Mouse (Mus musculus) layer of hippocampus, adult 2 months (tissue): Measurements from ENCODE around the gene Fhl3. TPM values are rescaled to one million over a fixed set of nuclear protein-coding genes. Genes with fewer than 3 reads are reported as not detected.
A peak's percentile ranks its signal among the peaks of the same experiment; 100 is the strongest.

Experiments
- DNase-seq, 2 experiments: peaks; one replicate each; pipeline ENCODE4 v3.0.0; 2022; ENCODE audit warnings: low spot score in 2 of 2
- H3K27ac ChIP-seq: fragments of 200-600 bp; 2 replicates; pipeline ENCODE4 v1.8.1; 2022
- H3K4me3 ChIP-seq: fragments of 200-600 bp; 2 replicates; pipeline ENCODE4 v1.8.1; 2022; ENCODE audit warnings: mild to moderate bottlenecking
- CTCF ChIP-seq: fragments of 200-600 bp; conservative IDR thresholded peaks from 2 replicates; pipeline ENCODE4 v1.8.1; 2022; ENCODE audit warnings: antibody characterized with exemption, mild to moderate bottlenecking, moderate library complexity
- long read RNA-seq, 2 experiments: library from polyadenylated mRNA; stranded (forward); transcript quantifications; one replicate each; pipeline ENCODE4 v2.0.0; 2021; ENCODE audit warnings: borderline mapping rate in 2 of 2
- total RNA-seq, 2 experiments: library from RNA; stranded (reverse); gene quantifications; 2 replicates each; pipeline ENCODE4 v1.2.3; 2021

The Fhl3 gene
- 1 to 10 TPM; 1.4 to 1.5 TPM for total RNA-seq
- long read RNA-seq, experiment 1 = 0 reads
- long read RNA-seq, experiment 2 = 0 reads

GRCm38 (mm10) chr4:124700248-124700971 lies at the start of gene Fhl3:
Fhl3 (plus strand) TSS chr4:124700701.
- TF ChIP-seq CTCF = no peak
- Histone ChIP-seq H3K4me3 (peak within 1 kb of the TSS; percentile 60), H3K27ac (peak within 1 kb of the TSS; percentile 49; the same call in 1 of the 2 replicates)
- DNase-seq = no peak

GRCm38 (mm10) chr4:124652886-124653285 lies 47.6 kb upstream of the Fhl3 start:
- no peak for DNase-seq
- peak overlapping the region; percentile 43; the same call in 1 of the 2 replicates for H3K27ac ChIP-seq
- H3K4me3 ChIP-seq = no peak overlapping the region; the same call in 1 of the 2 replicates
- TF ChIP-seq CTCF = no peak

GRCm38 (mm10) chr4:124656518-124656853 lies 44.0 kb upstream of the Fhl3 start, which contains the start of gene Pou3f1:
Pou3f1 (plus strand) TSS chr4:124656807.
- DNase-seq = no peak
- no peak for TF ChIP-seq CTCF
- Histone ChIP-seq H3K4me3 (peak within 1 kb of the TSS; percentile 62), H3K27ac (peak within 1 kb of the TSS; percentile 69)

- Histone ChIP-seq H3K4me3 (peak overlapping the region; percentile 62), H3K27ac (peak overlapping the region; percentile 65)
- TF ChIP-seq CTCF = 0 out of 2 replicates have a peak, but pooled peaks have one; percentile 11
- DNase-seq = peak; percentile 87 to 92
Measured at GRCm38 (mm10) chr4:124656854-124657650, 43.4 kb upstream of the Fhl3 start.

GRCm38 (mm10) chr4:124657781-124658180 lies 42.7 kb upstream of the Fhl3 start:
- peak overlapping the region; percentile 69; the same call in 1 of the 2 replicates for H3K27ac ChIP-seq
- peak overlapping the region; percentile 54 for H3K4me3 ChIP-seq
- TF ChIP-seq CTCF = no peak
- DNase-seq = no peak

GRCm38 (mm10) chr4:124658412-124658851 lies 42.1 kb upstream of the Fhl3 start:
- Histone ChIP-seq H3K4me3 (peak overlapping the region; percentile 54), H3K27ac (peak overlapping the region; percentile 64)
- TF ChIP-seq CTCF = no peak
- no peak for DNase-seq

- no peak for TF ChIP-seq CTCF
- peak overlapping the region; percentile 54 for H3K4me3 ChIP-seq
- H3K27ac ChIP-seq = peak overlapping the region; percentile 49
- DNase-seq = no peak
Measured at GRCm38 (mm10) chr4:124659251-124660217, 41.0 kb upstream of the Fhl3 start.

- peak overlapping the region; percentile 54; the same call in 1 of the 2 replicates for H3K4me3 ChIP-seq
- no peak overlapping the region for H3K27ac ChIP-seq
- no peak for DNase-seq
- TF ChIP-seq CTCF = no peak
Measured at GRCm38 (mm10) chr4:124660603-124661002, 39.9 kb upstream of the Fhl3 start.

GRCm38 (mm10) chr4:124663034-124663433 lies 37.5 kb upstream of the Fhl3 start:
- no peak overlapping the region for H3K27ac ChIP-seq
- H3K4me3 ChIP-seq = no peak overlapping the region
- peak; percentile 68 for TF ChIP-seq CTCF
- DNase-seq = no peak

- no peak for TF ChIP-seq CTCF
- no peak for DNase-seq
- Histone ChIP-seq H3K4me3 (no peak overlapping the region), H3K27ac (no peak overlapping the region)
Measured at GRCm38 (mm10) chr4:124664185-124664584, 36.3 kb upstream of the Fhl3 start.

GRCm38 (mm10) chr4:124664604-124665003 lies 35.9 kb upstream of the Fhl3 start:
- Histone ChIP-seq H3K4me3 (no peak overlapping the region), H3K27ac (no peak overlapping the region)
- DNase-seq = no peak
- no peak for TF ChIP-seq CTCF

- DNase-seq = no peak
- Histone ChIP-seq H3K4me3 (no peak overlapping the region), H3K27ac (peak overlapping the region; percentile 46; the same call in 1 of the 2 replicates)
- no peak for TF ChIP-seq CTCF
Measured at GRCm38 (mm10) chr4:124667476-124668033, 32.9 kb upstream of the Fhl3 start.
